Mouse (Mus musculus): Measurements from ENCODE around the gene Snx6. TPM values are rescaled to one million over a fixed set of nuclear protein-coding genes. Genes with fewer than 3 reads are reported as not detected.
"Not testable (repeated sequence)": the region's sequence is repeated elsewhere in the genome, so short reads cannot be mapped to it uniquely, and the experiment has no call there.

Gene Snx6
- polyA plus RNA-seq, 1 experiment: 36.7 TPM

- no peak overlapping the region for H3K27ac ChIP-seq (replicated peaks; ENCODE audit: low read depth, low read length)
- no peak overlapping the region for H3K4me3 ChIP-seq (ENCODE audit: insufficient read depth, low read depth, low read length)
- no peaks in the 10 kb centered on the region for H3K4me1 ChIP-seq (ENCODE audit: control insufficient read depth, insufficient read depth, insufficient read length, low read length)
Measured at GRCm38 (mm10) chr12:54748647-54749046, 46.9 kb downstream of the Snx6 start.

DNA sequence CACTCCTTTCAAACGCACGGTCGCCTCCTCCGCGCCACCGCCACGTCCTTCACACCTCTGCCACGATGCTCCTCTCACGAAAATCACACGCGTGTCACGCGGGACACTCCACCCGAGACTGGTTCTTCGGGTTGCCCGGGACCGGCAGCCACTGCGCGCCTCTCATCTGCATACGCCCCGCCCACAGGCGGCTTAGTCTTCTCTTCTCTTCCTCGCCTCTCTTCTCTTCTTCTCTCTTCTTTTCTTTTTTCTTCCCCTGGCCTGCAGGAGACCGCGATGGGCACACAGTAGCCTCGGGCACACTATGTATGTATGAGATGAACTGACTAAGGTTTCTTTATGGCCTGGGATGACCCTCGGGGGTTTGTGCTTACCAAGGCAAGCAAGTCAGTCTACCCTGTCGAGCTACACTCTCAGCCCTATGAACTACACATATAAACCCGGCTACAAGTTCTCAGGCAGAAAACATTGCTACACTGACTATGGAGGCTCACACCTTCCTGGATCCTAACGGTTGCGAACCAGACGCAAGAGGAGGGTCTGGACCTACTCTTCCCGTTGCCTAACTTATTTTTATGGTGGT lies 56.8 kb downstream of the Snx6 start:
- H3K4me1 ChIP-seq (ENCODE audit: control insufficient read depth, insufficient read depth, insufficient read length, low read length); H3K27ac ChIP-seq (replicated peaks; ENCODE audit: low read depth, low read length): not testable (repeated sequence)
- peak overlapping the region; percentile 42 for H3K4me3 ChIP-seq (ENCODE audit: insufficient read depth, low read depth, low read length)

DNA sequence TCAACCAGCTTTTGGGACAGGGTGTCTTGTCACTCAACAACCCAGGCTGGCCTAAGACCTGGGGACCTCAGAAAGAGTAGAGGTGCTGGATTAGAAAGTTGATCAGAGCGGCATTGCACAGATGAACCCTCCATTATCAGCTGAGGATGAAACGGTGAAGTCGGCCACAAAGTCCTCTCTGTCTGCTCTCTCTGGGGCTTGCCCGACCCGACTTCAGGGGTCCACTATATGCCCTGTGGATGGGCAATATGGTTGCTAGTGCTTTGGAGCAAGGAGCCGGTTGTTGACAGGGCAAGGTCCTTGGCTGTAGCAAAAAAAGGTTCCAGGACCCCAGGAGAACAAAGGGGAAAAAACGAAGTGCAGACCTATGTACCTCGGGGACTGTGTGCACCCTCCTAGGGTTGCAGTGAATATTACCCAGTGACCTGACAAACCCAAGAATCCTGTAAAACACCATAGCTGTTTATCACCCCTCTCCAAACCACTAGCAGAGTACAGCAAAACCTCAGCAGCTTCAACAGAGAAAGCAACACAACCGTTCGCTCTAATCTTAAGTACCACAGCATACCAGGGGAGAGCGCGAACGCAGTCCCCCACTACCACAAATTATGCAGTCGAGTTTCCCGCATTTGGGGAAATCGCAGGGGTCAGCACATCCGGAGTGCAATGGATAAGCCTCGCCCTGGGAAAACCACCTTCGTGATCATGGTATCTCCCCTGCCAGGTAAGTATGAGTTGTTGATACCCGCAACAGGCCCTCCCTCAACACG lies 57.4 kb downstream of the Snx6 start:
- H3K4me1 ChIP-seq (ENCODE audit: control insufficient read depth, insufficient read depth, insufficient read length, low read length); H3K27ac ChIP-seq (replicated peaks; ENCODE audit: low read depth, low read length); H3K4me3 ChIP-seq (ENCODE audit: insufficient read depth, low read depth, low read length): not testable (repeated sequence)

DNA sequence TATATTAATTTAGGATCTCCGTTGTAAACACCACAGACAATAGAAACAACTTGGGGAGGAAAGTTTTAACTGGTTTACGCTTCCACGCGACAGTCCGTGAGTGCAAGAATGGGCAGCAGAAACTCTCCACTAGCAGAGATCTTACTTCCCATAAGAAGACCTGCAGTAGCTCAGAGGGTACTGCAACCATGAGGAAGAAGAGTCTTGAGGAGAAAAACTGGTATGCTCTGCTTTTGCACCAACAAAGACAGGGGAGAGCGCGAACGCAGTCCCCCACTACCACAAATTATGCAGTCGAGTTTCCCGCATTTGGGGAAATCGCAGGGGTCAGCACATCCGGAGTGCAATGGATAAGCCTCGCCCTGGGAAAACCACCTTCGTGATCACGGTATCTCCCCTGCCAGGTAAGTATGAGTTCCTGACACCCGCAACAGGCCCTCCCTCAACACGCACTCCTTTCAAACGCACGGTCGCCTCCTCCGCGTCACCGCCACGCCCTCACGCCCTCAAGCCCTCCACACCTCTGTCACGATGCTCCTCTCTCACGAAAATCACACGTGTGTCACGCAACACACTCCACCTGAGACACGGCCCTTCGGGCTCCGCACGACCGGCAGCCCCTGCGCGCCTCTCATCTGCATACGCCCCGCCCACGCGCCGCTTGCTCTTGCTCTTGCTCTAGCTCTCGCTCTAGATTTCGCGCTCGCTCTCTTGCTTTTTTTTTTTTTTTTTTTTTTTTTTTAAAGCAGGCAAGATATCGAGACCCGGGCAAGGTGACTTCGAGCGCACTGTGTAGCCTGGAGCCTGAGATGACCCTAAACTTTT lies 61.0 kb downstream of the Snx6 start:
- H3K4me1 ChIP-seq (ENCODE audit: control insufficient read depth, insufficient read depth, insufficient read length, low read length); H3K27ac ChIP-seq (replicated peaks; ENCODE audit: low read depth, low read length): not testable (repeated sequence)
- H3K4me3 ChIP-seq (ENCODE audit: insufficient read depth, low read depth, low read length): peak overlapping the region; percentile 38

GRCm38 (mm10) chr12:54729140-54730059 lies 66.1 kb downstream of the Snx6 start:
- not testable (repeated sequence) for H3K4me1 ChIP-seq (ENCODE audit: control insufficient read depth, insufficient read depth, insufficient read length, low read length); H3K4me3 ChIP-seq (ENCODE audit: insufficient read depth, low read depth, low read length); H3K27ac ChIP-seq (replicated peaks; ENCODE audit: low read depth, low read length)

GRCm38 (mm10) chr12:54718871-54719786 lies 76.4 kb downstream of the Snx6 start:
- H3K4me3 ChIP-seq (ENCODE audit: insufficient read depth, low read depth, low read length); H3K27ac ChIP-seq (replicated peaks; ENCODE audit: low read depth, low read length); H3K4me1 ChIP-seq (ENCODE audit: control insufficient read depth, insufficient read depth, insufficient read length, low read length): not testable (repeated sequence)

- not testable (repeated sequence) for H3K27ac ChIP-seq (replicated peaks; ENCODE audit: low read depth, low read length); H3K4me3 ChIP-seq (ENCODE audit: insufficient read depth, low read depth, low read length); H3K4me1 ChIP-seq (ENCODE audit: control insufficient read depth, insufficient read depth, insufficient read length, low read length)
Measured at GRCm38 (mm10) chr12:54717516-54717915, 78.0 kb downstream of the Snx6 start.

GRCm38 (mm10) chr12:54713822-54714626 lies 81.5 kb downstream of the Snx6 start:
- not testable (repeated sequence) for H3K4me1 ChIP-seq (ENCODE audit: control insufficient read depth, insufficient read depth, insufficient read length, low read length); H3K27ac ChIP-seq (replicated peaks; ENCODE audit: low read depth, low read length); H3K4me3 ChIP-seq (ENCODE audit: insufficient read depth, low read depth, low read length)

GRCm38 (mm10) chr12:54710494-54710879 lies 85.0 kb downstream of the Snx6 start:
- not testable (repeated sequence) for H3K4me1 ChIP-seq (ENCODE audit: control insufficient read depth, insufficient read depth, insufficient read length, low read length); H3K27ac ChIP-seq (replicated peaks; ENCODE audit: low read depth, low read length); H3K4me3 ChIP-seq (ENCODE audit: insufficient read depth, low read depth, low read length)

- H3K4me1 ChIP-seq (ENCODE audit: control insufficient read depth, insufficient read depth, insufficient read length, low read length); H3K27ac ChIP-seq (replicated peaks; ENCODE audit: low read depth, low read length): not testable (repeated sequence)
- peak overlapping the region; percentile 47 for H3K4me3 ChIP-seq (ENCODE audit: insufficient read depth, low read depth, low read length)
Measured at GRCm38 (mm10) chr12:54709691-54710493, 85.6 kb downstream of the Snx6 start.

- Histone ChIP-seq H3K4me3 (ENCODE audit: insufficient read depth, low read depth, low read length) (no peak overlapping the region), H3K27ac (replicated peaks; ENCODE audit: low read depth, low read length) (no peak overlapping the region), H3K4me1 (ENCODE audit: control insufficient read depth, insufficient read depth, insufficient read length, low read length) (no peaks in the 10 kb centered on the region)
Measured at GRCm38 (mm10) chr12:54699394-54699793, 96.1 kb downstream of the Snx6 start.

GRCm38 (mm10) chr12:54697791-54698250 lies 97.7 kb downstream of the Snx6 start:
- Histone ChIP-seq H3K27ac (replicated peaks; ENCODE audit: low read depth, low read length) (no peak overlapping the region), H3K4me3 (ENCODE audit: insufficient read depth, low read depth, low read length) (no peak overlapping the region), H3K4me1 (ENCODE audit: control insufficient read depth, insufficient read depth, insufficient read length, low read length) (no peaks in the 10 kb centered on the region)
